Mouse (Mus musculus) CH12F3 (cell line): Measurements from ENCODE around the gene 4930470P17Rik.

Source experiments
- in situ Hi-C: fragments of 300-500 bp; cut with MboI; formaldehyde crosslinking; loops from 2 replicates; pipeline ENCODE4 v1.14.3; 2020; ENCODE audit warnings: low sequenced_read_pairs

The 4930470P17Rik gene

GRCm38 (mm10) chr2:170579551-170579950, 22.3 kb downstream of the 4930470P17Rik start:
- in situ Hi-C loops, result no loop called here

GRCm38 (mm10) chr2:170578588-170578987, 23.2 kb downstream of the 4930470P17Rik start:
- in situ Hi-C loops, result no loop called here

- in situ Hi-C loops, result no loop called here
Observed at GRCm38 (mm10) chr2:170577502-170577901, 24.3 kb downstream of the 4930470P17Rik start.

- in situ Hi-C loops, result no loop called here
Observed at GRCm38 (mm10) chr2:170576077-170576476, 25.7 kb downstream of the 4930470P17Rik start.

GRCm38 (mm10) chr2:170564995-170565394, 36.8 kb downstream of the 4930470P17Rik start:
- in situ Hi-C loops, result no loop called here

GRCm38 (mm10) chr2:170563956-170564855, 37.6 kb downstream of the 4930470P17Rik start:
- in situ Hi-C loops, result no loop called here

- in situ Hi-C loops, result no loop called here
Observed at GRCm38 (mm10) chr2:170552088-170552487, 49.7 kb downstream of the 4930470P17Rik start.

GRCm38 (mm10) chr2:170550240-170550639, 51.6 kb downstream of the 4930470P17Rik start:
- in situ Hi-C loops, result no loop called here

GRCm38 (mm10) chr2:170549146-170549545, 52.7 kb downstream of the 4930470P17Rik start:
- in situ Hi-C loops, result no loop called here

GRCm38 (mm10) chr2:170548046-170548445, 53.8 kb downstream of the 4930470P17Rik start:
- in situ Hi-C loops, result no loop called here

GRCm38 (mm10) chr2:170547526-170547925, 54.3 kb downstream of the 4930470P17Rik start:
- in situ Hi-C loops, result no loop called here

GRCm38 (mm10) chr2:170545745-170546144, 56.1 kb downstream of the 4930470P17Rik start:
- in situ Hi-C loops, result no loop called here

- in situ Hi-C loops, result no loop called here
Observed at GRCm38 (mm10) chr2:170544950-170545349, 56.9 kb downstream of the 4930470P17Rik start.

GRCm38 (mm10) chr2:170544159-170544558, 57.7 kb downstream of the 4930470P17Rik start:
- in situ Hi-C loops, result no loop called here

- in situ Hi-C loops, result no loop called here
Observed at GRCm38 (mm10) chr2:170543625-170544024, 58.2 kb downstream of the 4930470P17Rik start.

- in situ Hi-C loops, result no loop called here
Observed at GRCm38 (mm10) chr2:170539211-170539610, 62.6 kb downstream of the 4930470P17Rik start.

- in situ Hi-C loops, result no loop called here
Observed at GRCm38 (mm10) chr2:170535841-170536240, 66.0 kb downstream of the 4930470P17Rik start.

GRCm38 (mm10) chr2:170534803-170535174, 67.0 kb downstream of the 4930470P17Rik start:
- in situ Hi-C loops, result no loop called here

- in situ Hi-C loops, result no loop called here
Observed at GRCm38 (mm10) chr2:170534116-170534802, 67.6 kb downstream of the 4930470P17Rik start.

- in situ Hi-C loops, result no loop called here
Observed at GRCm38 (mm10) chr2:170530256-170530655, 71.6 kb downstream of the 4930470P17Rik start.

GRCm38 (mm10) chr2:170529766-170530165, 72.1 kb downstream of the 4930470P17Rik start:
- in situ Hi-C loops, result loop anchor here (10.0 kb wide), 1 partner anchor 345 kb away; no protein-coding TSS in a partner anchor
